Mouse (Mus musculus) limb, embryonic 10.5 days (tissue): Measurements from ENCODE around the gene Arf5. TPM values are rescaled to one million over a fixed set of nuclear protein-coding genes. Genes with fewer than 3 reads are reported as not detected.

Experiments used
- DNase-seq: peaks from one replicate; pipeline ENCODE4 v3.0.0-alpha.2; 2017; ENCODE audit warnings: low spot score
- H3K27ac ChIP-seq: fragments of 300-500 bp; sonication (generic); 2 replicates; pipeline ENCODE4 v1.5.1; 2016; ENCODE audit warnings: mild to moderate bottlenecking
- H3K27me3 ChIP-seq: fragments of 300-500 bp; sonication (generic); 2 replicates; pipeline ENCODE4 v1.6.1; 2016; ENCODE audit warnings: low read depth, mild to moderate bottlenecking; ENCODE audit not compliant: poor library complexity, severe bottlenecking
- H3K36me3 ChIP-seq: fragments of 300-500 bp; sonication (generic); 2 replicates; pipeline ENCODE4 v1.6.1; 2016; ENCODE audit warnings: mild to moderate bottlenecking, moderate library complexity
- H3K4me1 ChIP-seq: fragments of 300-500 bp; sonication (generic); 2 replicates; pipeline ENCODE4 v1.6.1; 2016
- H3K4me3 ChIP-seq: fragments of 300-500 bp; sonication (generic); 2 replicates; pipeline ENCODE4 v1.5.1; 2016; ENCODE audit warnings: mild to moderate bottlenecking, moderate library complexity
- H3K9me3 ChIP-seq: fragments of 300-500 bp; sonication (generic); replicated peaks from 2 replicates; pipeline ENCODE4 v1.6.1; 2016; ENCODE audit warnings: mild to moderate bottlenecking
- WGBS: fragments of 180-500 bp; shearing (Covaris S2); methylation state at CpG from one replicate; pipeline ENCODE4 v1.1.7; 2016; 5-methylcytosine and 5-hydroxymethylcytosine counted together
- polyA plus RNA-seq: library from polyadenylated mRNA; unstranded; fragments of >200 nt; fragmentation: Nextera tagmentation; extraction: Ambion mirVana; gene quantifications from 2 replicates; pipeline ENCODE4 v1.2.1, GENCODE M21; 2016

Gene Arf5
- polyA plus RNA-seq, 1 experiment from 2014 or later = 298 TPM

GRCm38 (mm10) chr6:28447937-28448336 lies 24.6 kb downstream of the Arf5 start:
- peaks cover 42% of the 10 kb centered on the region for H3K27me3 ChIP-seq
- H3K4me3 ChIP-seq = no peak overlapping the region
- WGBS = 85% methylated on average over 7 of the region's 7 CpGs
- H3K4me1 ChIP-seq = peaks cover 10% of the 10 kb centered on the region
- no peak overlapping the region for H3K27ac ChIP-seq
- no peaks in the 10 kb centered on the region for H3K36me3 ChIP-seq
- no peak for DNase-seq
- no peaks in the 10 kb centered on the region for H3K9me3 ChIP-seq

GRCm38 (mm10) chr6:28449253-28449652 lies 25.9 kb downstream of the Arf5 start, which contains the start of gene Pax4:
TSS of gene Pax4 (minus strand) at chr6:28449353.
- 88% methylated on average over 2 of the region's 2 CpGs for WGBS

GRCm38 (mm10) chr6:28450481-28450880 lies 27.1 kb downstream of the Arf5 start:
- no peak overlapping the region for H3K27ac ChIP-seq
- DNase-seq = peak; percentile 36
- no peaks in the 10 kb centered on the region for H3K36me3 ChIP-seq
- H3K4me1 ChIP-seq = peaks cover 10% of the 10 kb centered on the region
- H3K9me3 ChIP-seq = no peaks in the 10 kb centered on the region
- WGBS = 18% methylated on average over 5 of the region's 5 CpGs
- H3K4me3 ChIP-seq = no peak overlapping the region
- H3K27me3 ChIP-seq = peaks cover 55% of the 10 kb centered on the region

More at GRCm38 (mm10) chr6:28449253-28449652, 25.9 kb downstream of the Arf5 start, which contains the start of gene Pax4:
- Histone ChIP-seq H3K4me1 (peaks cover 10% of the 10 kb centered on the region), H3K27me3 (peaks cover 55% of the 10 kb centered on the region), H3K9me3 (no peaks in the 10 kb centered on the region), H3K27ac (no peak within 1 kb of the TSS), H3K36me3 (no peaks in the 10 kb centered on the region), H3K4me3 (no peak within 1 kb of the TSS)
- DNase-seq = no peak

- Histone ChIP-seq H3K4me3 (0 out of 2 replicates have a peak overlapping the region, but pooled peaks have one; percentile 30), H3K27me3 (peaks cover 55% of the 10 kb centered on the region), H3K4me1 (peaks cover 10% of the 10 kb centered on the region), H3K9me3 (no peaks in the 10 kb centered on the region), H3K27ac (no peak overlapping the region), H3K36me3 (no peaks in the 10 kb centered on the region)
- 2% methylated on average over 12 of the region's 12 CpGs for WGBS
- peak; percentile 40 for DNase-seq
These were observed 27.6 kb downstream of the Arf5 start for GRCm38 (mm10) chr6:28450977-28451376.

- Histone ChIP-seq H3K4me3 (no peak overlapping the region), H3K4me1 (no peaks in the 10 kb centered on the region; the same call in 1 of the 2 replicates), H3K27ac (no peak overlapping the region), H3K9me3 (no peaks in the 10 kb centered on the region), H3K36me3 (no peaks in the 10 kb centered on the region), H3K27me3 (peaks cover under 1% of the 10 kb centered on the region; the same call in 1 of the 2 replicates)
- no peak for DNase-seq
These were observed 35.9 kb downstream of the Arf5 start for GRCm38 (mm10) chr6:28459221-28459668.

GRCm38 (mm10) chr6:28460534-28460933 lies 37.2 kb downstream of the Arf5 start:
- peaks cover 6% of the 10 kb centered on the region for H3K4me1 ChIP-seq
- DNase-seq = peak; percentile 60
- H3K36me3 ChIP-seq = no peaks in the 10 kb centered on the region
- WGBS = 4% methylated on average over 5 of the region's 5 CpGs
- no peaks in the 10 kb centered on the region for H3K27me3 ChIP-seq
- H3K27ac ChIP-seq = no peak overlapping the region
- H3K4me3 ChIP-seq = no peak overlapping the region
- H3K9me3 ChIP-seq = no peaks in the 10 kb centered on the region

- no peak overlapping the region for H3K4me3 ChIP-seq
- H3K27ac ChIP-seq = no peak overlapping the region
- no peak for DNase-seq
- no peaks in the 10 kb centered on the region for H3K9me3 ChIP-seq
- WGBS = 19% methylated on average over 6 of the region's 6 CpGs
- peaks cover 6% of the 10 kb centered on the region for H3K4me1 ChIP-seq
- H3K27me3 ChIP-seq = no peaks in the 10 kb centered on the region
- H3K36me3 ChIP-seq = no peaks in the 10 kb centered on the region
These were observed 41.3 kb downstream of the Arf5 start for GRCm38 (mm10) chr6:28464630-28465029.

- DNase-seq = no peak
- H3K27ac ChIP-seq = no peak overlapping the region
- H3K4me3 ChIP-seq = no peak overlapping the region
- H3K4me1 ChIP-seq = no peaks in the 10 kb centered on the region
- WGBS = 71% methylated on average over 4 of the region's 4 CpGs
- H3K27me3 ChIP-seq = no peaks in the 10 kb centered on the region
- H3K9me3 ChIP-seq = no peaks in the 10 kb centered on the region
- H3K36me3 ChIP-seq = no peaks in the 10 kb centered on the region
These were observed 46.8 kb downstream of the Arf5 start for GRCm38 (mm10) chr6:28470017-28470602.

- whole genome bisulfite sequencing = 86% methylated on average over 5 of the region's 5 CpGs
- DNase-seq = no peak
- no peaks in the 10 kb centered on the region for H3K36me3 ChIP-seq
- H3K9me3 ChIP-seq = no peaks in the 10 kb centered on the region
- no peak overlapping the region for H3K4me3 ChIP-seq
- H3K4me1 ChIP-seq = no peaks in the 10 kb centered on the region
- no peak overlapping the region for H3K27ac ChIP-seq
- no peaks in the 10 kb centered on the region for H3K27me3 ChIP-seq
These were observed 47.3 kb downstream of the Arf5 start for GRCm38 (mm10) chr6:28470621-28471020.

- 89% methylated on average over 9 of the region's 9 CpGs for WGBS
These were observed 48.1 kb downstream of the Arf5 start for GRCm38 (mm10) chr6:28471284-28472035.

GRCm38 (mm10) chr6:28474211-28474610 lies 50.9 kb downstream of the Arf5 start:
- 92% methylated on average over 4 of the region's 4 CpGs for WGBS
- Histone ChIP-seq H3K4me1 (peaks cover 5% of the 10 kb centered on the region), H3K9me3 (no peaks in the 10 kb centered on the region), H3K27me3 (no peaks in the 10 kb centered on the region), H3K36me3 (no peaks in the 10 kb centered on the region), H3K27ac (no peak overlapping the region), H3K4me3 (no peak overlapping the region)
- DNase-seq = no peak

More at GRCm38 (mm10) chr6:28471284-28472035, 48.1 kb downstream of the Arf5 start:
- H3K36me3 ChIP-seq = no peaks in the 10 kb centered on the region
- DNase-seq = no peak
- no peaks in the 10 kb centered on the region for H3K9me3 ChIP-seq
- H3K27ac ChIP-seq = no peak overlapping the region
- H3K4me1 ChIP-seq = no peaks in the 10 kb centered on the region
- no peak overlapping the region for H3K4me3 ChIP-seq
- no peaks in the 10 kb centered on the region for H3K27me3 ChIP-seq

GRCm38 (mm10) chr6:28474839-28475238 lies 51.5 kb downstream of the Arf5 start, which contains the start of gene Snd1:
TSS of gene Snd1 (plus strand) at chr6:28475139.
- no peak for DNase-seq
- Histone ChIP-seq H3K4me3 (no peak within 1 kb of the TSS), H3K27ac (no peak within 1 kb of the TSS), H3K4me1 (peaks cover 7% of the 10 kb centered on the region), H3K36me3 (no peaks in the 10 kb centered on the region), H3K9me3 (no peaks in the 10 kb centered on the region), H3K27me3 (no peaks in the 10 kb centered on the region)
- WGBS = 90% methylated on average over 5 of the region's 5 CpGs
